Mouse (Mus musculus) MEL (cell line): ENCODE results near the gene Lmtk3.

ENCODE experiments used
- CTCF ChIP-seq, 3 experiments: IDR thresholded peaks in 2 of 3; conservative IDR thresholded peaks in 1 of 3; 2 replicates each; pipeline ENCODE4 v1.5.1; 2011 to 2012; ENCODE audit warnings: low read length in 3 of 3, low read depth in 2 of 3, mild to moderate bottlenecking in 2 of 3, improper control_type of control experiment in 1 of 3, inconsistent platforms in 1 of 3, mixed read lengths in 1 of 3, moderate library complexity in 1 of 3; ENCODE audit not compliant: control insufficient read depth in 1 of 3, insufficient read depth in 1 of 3, poor library complexity in 1 of 3, severe bottlenecking in 1 of 3
- ETS1 ChIP-seq: IDR thresholded peaks from 2 replicates; pipeline ENCODE4 v1.6.1; 2012; ENCODE audit warnings: low read depth, mild to moderate bottlenecking, inconsistent platforms, low read length, improper control_type of control experiment, moderate library complexity
- GABPA ChIP-seq: IDR thresholded peaks from 2 replicates; pipeline ENCODE4 v1.6.1; 2012; ENCODE audit warnings: low read depth, mild to moderate bottlenecking, inconsistent platforms, low read length, improper control_type of control experiment, moderate library complexity
- GATA1 ChIP-seq: IDR thresholded peaks from 2 replicates; pipeline ENCODE4 v1.6.1; 2011; ENCODE audit warnings: low read depth, low read length, improper control_type of control experiment
- MYB ChIP-seq: IDR thresholded peaks from 2 replicates; pipeline ENCODE4 v1.6.1; 2011; ENCODE audit warnings: mild to moderate bottlenecking, low read depth, low read length, improper control_type of control experiment
- ZKSCAN1 ChIP-seq: IDR thresholded peaks from 2 replicates; pipeline ENCODE4 v1.6.1; 2012; ENCODE audit warnings: low read depth, mild to moderate bottlenecking, inconsistent platforms, low read length, improper control_type of control experiment, moderate library complexity

- TF ChIP-seq ETS1 = no peak
- TF ChIP-seq MYB = no peak
- TF ChIP-seq CTCF (IDR thresholded peaks at IDR 0.05 in 2 of 3, conservative IDR thresholded peaks at IDR 0.05 in 1 of 3; ENCODE audit: control insufficient read depth in 1 of 3, insufficient read depth in 1 of 3, low read depth in 2 of 3, low read length in 3 of 3, poor library complexity in 1 of 3, severe bottlenecking in 1 of 3) = no peak
- no peak for TF ChIP-seq GABPA
- TF ChIP-seq GATA1 = no peak
- no peak for TF ChIP-seq ZKSCAN1
These were observed 8.4 kb downstream of the Lmtk3 start for GRCm38 (mm10) chr7:45791756-45792490.
